Mouse (Mus musculus) kidney, adult 11 months (tissue): Measurements from ENCODE around the gene Abi3bp.

Experiments
- DNase-seq: peaks from one replicate; pipeline ENCODE4 v3.0.0; 2022

Gene Abi3bp

GRCm38 (mm10) chr16:56477677-56478574 is at the start of gene Abi3bp:
Gene Abi3bp (plus strand): TSS chr16:56477878.
- DNase-seq, result no peak

DNA sequence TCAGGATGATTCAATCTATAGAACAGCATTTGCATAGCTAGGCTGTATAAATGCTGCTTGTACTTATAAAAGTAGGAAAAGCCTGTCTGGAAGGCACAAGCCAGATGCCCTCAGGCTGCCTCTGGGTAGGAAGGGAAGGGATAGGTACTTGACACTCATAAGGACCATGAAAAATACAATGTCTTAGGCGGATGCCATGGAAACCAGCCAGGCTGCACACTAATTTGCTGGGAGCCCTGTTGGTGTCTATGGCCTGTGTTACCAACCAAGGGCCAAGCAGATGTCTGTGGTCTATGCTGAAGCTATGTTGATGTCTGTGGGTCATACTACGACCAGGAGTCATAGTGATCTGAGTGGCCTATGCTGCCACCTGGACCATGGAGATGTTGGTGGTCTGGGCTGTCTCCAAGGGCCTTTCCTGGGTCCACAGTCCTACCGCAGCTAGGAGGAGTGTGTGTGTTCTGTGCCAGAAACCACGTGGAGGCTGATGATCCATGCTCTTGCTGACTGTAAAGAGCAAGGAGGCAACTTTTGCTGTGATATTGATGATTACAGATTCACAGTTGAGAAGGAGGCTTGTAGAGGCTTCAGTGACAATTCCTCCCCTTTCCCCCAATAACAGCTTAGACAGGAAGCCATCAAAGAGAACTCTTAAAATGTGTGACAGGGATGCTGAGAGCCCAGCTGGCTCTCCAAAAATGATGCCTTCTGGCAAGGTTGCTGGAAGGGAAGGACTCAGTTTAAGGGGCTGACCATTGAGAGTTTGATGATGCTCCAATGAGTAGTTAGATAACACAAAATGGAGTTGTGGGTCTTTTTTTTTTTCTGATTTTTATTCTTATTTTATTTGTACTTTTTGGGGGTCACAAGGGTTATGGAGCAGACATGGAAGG is 42.1 kb upstream of the Abi3bp start:
- DNase-seq, result no peak

- DNase-seq, result no peak
These were observed 37.4 kb upstream of the Abi3bp start for GRCm38 (mm10) chr16:56440243-56440642.

DNA sequence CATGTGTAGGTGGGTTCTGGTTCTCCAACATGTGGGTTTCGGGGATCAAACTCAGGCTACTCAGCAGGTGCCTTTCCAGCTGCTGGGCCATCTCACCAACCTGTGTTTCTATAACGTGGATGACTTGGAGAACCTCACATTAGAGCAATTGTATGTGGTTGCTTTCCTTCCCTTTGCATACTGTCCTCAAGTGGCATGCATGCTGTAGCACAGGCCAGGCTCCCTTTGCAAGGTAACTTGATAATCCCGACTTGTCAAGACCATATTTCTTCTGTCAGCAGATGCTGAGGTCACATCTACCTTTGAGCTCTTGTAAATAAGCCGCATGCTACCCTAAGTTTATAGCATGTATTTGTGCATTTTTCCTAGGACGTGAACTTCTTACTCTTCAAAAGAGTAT is 36.6 kb upstream of the Abi3bp start:
- DNase-seq, result no peak

DNA sequence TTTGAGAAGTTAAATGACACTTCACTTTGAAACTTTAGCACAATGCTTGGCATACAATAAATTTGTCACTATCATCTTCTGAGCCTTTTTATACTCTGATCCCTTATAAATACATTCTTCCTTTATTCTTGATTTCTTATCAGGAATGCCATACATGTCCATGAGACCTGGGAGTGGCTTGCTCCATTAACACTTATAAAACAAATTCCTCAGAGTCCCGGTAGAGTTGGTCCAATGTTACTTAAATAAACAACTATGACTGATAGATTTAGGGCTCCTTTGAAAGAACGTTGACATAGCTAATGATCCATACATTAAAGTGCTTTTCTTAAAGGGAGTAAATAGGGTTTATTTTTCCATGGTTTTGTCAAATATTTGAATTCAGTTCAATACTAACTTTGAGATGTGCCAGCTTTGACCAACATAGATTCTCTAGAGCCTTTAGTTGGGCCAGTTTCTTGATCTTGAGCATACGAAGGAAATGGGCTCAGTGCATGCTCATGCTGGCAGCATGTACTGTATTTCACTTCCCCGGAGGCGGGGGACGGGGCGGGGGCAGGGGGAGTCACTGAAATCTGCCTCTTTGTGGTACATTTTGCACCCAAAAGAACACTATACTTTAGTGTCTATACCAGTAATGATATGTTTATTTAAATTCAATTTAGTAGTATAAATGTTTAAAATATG is 35.9 kb upstream of the Abi3bp start:
- no peak for DNase-seq

GRCm38 (mm10) chr16:56451482-56451881 is 26.2 kb upstream of the Abi3bp start:
- no peak for DNase-seq

DNA sequence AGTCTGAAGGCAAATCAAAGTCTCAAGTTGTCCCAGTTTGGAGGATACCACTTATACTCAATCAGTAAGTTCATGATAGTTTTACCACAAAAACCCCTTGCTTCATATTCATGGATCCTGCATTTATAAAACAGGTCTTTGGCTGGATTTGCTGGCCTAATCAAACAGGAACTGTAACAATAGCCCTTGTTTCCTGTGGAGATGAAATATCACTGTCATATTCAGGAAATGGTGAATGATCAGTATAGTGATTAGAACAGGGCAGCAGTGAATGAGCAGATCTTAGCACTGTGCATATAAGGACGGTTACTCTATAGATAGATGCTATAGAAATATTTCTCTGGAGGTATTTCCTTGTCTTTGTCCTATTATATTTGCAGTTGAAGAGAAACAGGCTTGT is 25.8 kb upstream of the Abi3bp start:
- no peak for DNase-seq

DNA sequence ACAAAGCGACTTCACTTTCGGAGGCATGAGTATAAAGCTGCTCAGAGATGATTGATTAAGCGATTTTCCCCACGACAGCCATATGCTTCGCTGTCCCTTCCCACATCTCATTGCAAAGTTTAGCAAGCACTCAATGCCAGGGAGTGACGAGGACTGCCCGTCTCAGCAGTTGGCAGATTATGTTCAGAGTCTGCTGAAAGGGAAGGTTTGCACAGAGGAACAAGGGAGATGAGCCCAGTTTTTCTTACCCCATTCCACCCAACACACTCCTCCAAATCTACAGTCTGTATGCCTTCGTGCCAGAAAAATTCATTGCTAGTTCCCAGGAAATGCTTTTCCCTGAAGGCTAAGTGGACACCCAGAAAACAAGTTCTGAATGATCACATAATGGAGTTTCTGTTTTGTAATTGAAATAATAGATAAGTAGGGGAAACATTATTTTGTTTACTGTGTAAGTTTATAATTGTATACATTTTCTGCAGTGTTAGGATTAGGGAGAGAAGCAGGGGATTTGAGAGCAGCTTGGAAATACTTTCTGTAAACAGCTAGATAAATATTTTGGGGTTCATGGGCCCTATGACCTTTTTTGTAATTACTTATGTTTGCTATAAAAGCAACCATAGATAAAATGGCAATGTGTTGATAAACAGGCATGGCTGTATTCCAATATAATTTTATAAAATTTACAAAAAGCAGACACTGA is 19.5 kb upstream of the Abi3bp start:
- DNase-seq, result no peak

DNA sequence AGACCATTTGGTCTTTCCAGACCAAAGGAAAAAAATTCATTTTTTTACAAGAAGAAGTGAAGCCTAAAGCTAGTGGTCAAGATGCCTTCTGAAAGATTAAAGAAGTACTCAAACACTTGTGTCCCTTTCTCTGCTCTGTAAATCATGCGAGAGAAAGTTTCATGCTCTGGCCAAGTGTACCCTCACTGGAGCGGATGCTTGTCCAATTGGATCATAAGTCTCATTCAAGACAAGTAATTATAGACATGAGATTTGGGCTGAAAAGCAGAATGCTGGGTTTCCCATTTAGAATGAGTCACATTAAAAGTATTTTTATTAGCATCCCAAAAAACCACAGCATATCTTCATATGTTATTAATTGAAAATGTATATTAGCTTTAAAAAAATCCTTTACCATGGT is 4.5 kb upstream of the Abi3bp start:
- no peak for DNase-seq

GRCm38 (mm10) chr16:56475676-56476075 is 2.0 kb upstream of the Abi3bp start:
- DNase-seq, result no peak

DNA sequence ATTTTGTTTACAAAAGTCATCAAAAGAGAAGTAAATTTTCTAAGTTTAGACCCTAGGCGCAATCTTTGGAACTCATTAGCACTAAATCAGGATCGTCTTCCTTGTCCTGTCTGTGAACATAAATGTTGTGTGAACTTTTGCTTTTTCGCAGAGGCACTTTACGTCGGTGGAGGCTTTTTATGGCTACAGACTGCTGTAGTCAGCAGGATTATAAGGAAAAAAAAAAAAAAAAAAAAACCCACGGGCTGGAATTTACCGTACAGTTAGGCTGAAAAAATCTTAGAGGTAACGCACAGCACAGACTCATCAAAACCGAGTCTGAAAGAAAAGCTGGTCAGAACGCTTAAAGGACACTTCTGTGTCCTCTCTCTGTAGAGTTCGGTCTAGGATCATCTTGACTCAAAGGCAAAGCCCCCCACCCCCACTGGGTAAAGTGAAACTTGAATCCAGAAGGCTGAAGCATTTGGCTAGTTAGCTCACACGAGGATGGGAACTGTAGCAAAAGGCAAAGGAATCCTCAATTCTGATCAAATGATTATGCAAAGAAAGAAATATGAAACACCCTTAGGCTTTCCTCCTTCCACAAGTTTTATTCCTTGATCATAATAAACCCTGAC is 1.0 kb downstream of the Abi3bp start:
- DNase-seq, result no peak

DNA sequence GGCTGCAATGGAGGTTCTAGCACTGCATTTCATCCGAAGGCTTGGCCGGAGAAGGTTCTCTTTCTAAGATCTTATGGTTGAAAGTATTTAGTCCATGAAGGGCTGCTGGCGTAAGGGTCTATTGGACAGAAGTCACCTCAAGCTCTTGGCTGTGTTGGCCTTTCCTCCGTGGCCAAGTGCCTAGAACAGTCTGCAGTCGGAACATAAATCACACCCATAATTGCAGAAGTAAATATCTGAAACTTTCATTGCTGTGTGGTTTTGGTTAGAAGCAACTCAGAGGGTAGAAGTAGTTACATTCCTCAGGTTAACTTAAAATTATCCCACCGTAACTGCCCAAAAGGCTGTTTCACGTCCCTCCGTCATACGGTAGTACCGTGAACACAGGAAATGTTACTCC is 5.8 kb downstream of the Abi3bp start:
- no peak for DNase-seq

GRCm38 (mm10) chr16:56486461-56486860 is 8.8 kb downstream of the Abi3bp start:
- peak; percentile 26 for DNase-seq

DNA sequence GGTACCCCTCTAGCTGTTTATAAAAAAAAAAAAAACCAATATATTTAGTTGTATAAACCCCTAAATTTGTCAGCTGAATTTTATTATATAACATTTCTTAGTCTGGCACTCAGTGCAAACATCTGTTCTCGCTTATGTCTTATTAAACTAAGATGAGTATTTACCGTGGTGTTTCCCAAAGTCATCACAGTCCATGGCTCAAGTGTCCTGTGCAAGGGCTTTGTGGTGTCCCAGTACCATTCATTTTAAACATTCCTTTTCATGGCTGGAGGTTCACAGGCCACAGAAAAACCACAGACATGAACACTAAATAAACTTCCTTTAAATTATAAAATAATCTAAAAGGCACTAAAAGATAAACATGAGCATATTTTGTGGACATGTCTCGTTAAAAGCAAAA is 13.2 kb downstream of the Abi3bp start:
- no peak for DNase-seq

- no peak for DNase-seq
These were observed 17.6 kb downstream of the Abi3bp start for GRCm38 (mm10) chr16:56495266-56495665.

- no peak for DNase-seq
These were observed 19.1 kb downstream of the Abi3bp start for GRCm38 (mm10) chr16:56496743-56497142.

DNA sequence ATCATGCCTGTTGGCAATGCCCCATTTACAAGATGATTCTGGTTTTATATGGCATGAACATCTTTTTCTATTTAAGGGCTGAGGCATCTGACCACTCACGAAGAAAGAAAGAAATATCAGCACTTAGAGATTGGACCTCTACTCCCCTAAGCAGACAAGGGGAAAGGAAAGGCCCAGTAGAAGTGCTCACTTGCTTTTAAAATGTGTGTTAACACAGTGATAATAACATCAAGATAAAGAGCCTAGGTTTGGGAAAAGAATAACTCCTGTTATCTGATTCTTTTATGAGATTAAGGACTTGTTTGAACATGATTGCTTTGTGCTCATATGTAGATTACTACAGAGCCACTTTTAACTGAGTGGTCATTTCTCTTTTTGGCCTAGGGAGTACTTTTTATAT is 21.0 kb downstream of the Abi3bp start:
- no peak for DNase-seq

DNA sequence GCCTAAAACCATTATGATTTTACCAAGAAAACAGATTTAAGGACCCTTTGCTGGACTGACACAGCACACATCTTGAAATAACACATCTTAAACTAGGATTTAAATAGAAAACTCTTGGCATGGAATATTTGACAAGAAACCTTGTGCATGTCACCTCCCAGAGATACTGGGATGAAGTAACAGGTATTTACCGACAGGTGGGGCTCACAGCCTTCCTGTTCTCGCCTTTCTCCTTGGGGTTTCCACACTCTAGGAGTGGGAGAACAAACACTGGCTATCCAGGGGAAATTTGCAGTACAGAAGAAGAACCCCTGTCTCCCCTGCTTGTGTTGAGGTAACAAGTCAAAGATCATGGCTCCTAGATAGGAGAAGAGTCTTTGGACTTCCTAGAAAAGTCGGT is 22.8 kb downstream of the Abi3bp start:
- DNase-seq, result no peak

DNA sequence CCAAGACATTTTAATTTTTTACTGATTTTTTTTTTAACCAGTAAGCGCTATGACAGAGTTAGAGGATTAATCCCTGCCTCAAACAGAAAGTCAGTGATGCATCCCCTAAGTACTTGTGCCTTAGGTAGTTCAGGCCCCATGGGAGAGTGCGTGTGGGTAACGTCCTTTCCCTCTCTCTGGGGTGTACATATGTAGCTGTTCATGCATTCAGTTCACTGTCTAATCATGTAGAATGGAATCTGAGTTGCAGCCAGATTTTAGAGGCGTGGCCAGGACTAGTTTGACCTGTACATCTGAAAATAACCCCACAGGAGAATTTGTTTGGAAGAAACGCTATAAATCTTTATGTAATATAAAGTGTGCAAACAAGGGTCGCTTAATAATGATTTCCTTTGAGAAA is 23.4 kb downstream of the Abi3bp start:
- DNase-seq, result no peak

DNA sequence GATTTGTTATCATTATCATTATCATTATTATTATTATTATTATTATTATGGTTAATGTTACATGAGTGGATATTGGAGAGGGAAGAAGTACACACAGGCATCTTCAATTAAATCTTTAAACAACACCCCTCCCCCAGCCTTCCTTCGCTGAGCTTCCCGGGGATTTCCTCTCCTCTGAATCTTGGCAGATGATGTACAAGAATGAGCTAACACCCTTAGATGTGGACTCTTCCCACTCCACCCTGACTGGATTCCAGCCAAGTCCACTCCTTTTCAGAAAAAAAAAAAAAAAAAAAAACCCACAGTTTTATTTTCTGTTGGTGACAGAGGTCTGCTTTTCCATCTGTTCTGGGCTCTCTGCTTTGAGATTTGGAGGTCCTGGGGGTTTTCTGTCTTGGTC is 23.8 kb downstream of the Abi3bp start:
- DNase-seq, result peak; percentile 44

DNA sequence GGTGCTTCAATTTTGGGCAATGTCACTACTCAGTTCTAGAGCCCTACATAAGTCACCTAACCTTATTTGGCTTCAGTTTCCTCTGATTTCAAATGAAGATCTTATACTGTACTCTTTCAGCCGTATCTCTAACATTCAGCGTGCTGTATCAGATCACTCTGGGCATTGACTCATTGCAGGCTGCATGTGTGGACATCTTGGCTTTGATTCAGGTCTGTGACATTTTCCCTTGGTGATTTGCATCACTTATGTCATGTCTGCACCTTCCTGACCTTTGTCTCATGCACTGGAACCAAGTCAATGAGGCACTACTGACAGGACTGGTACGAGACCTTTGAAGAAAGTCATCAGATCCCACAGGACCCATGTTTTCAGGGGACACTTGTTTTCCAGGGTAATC is 24.5 kb downstream of the Abi3bp start:
- no peak for DNase-seq

DNA sequence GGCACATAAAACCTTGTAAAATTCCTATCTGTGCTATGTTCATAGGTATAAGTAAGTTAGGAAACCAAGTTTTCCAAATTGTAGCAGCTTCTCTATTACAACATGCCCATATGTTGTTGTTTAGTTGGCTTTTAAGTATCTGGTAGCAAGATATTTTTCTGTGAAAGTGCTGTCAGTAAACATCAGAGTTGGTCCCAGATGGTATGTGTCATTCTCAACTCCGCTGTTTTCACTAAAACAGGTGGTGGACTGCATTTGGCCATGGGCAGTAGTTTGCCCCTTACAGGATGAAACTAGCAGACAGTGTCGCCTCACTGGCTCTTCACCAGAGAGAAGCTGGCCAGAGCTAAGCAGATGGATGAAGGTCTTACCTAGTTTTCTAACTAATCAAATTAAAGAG is 26.3 kb downstream of the Abi3bp start:
- DNase-seq, result no peak
